Mouse (Mus musculus) lung, adult 2 months (tissue): ENCODE measurements around the gene Lhpp. TPM values are rescaled to one million over a fixed set of nuclear protein-coding genes. Genes with fewer than 3 reads are reported as not detected.

Experiments used
- DNase-seq: peaks from one replicate; pipeline ENCODE4 v3.0.0; 2022
- H3K4me1 ChIP-seq: fragments of 200-500 bp; 2 replicates; pipeline ENCODE4 v1.6.1; 2011; ENCODE audit warnings: low read length; ENCODE audit not compliant: control insufficient read depth, insufficient read depth
- H3K4me3 ChIP-seq: fragments of 200-500 bp; replicated peaks from 2 replicates; pipeline ENCODE3; 2011; ENCODE audit warnings: low read depth, mild to moderate bottlenecking, control low read depth, low read length; ENCODE audit errors: extremely low read depth
- CTCF ChIP-seq: fragments of 200-500 bp; IDR thresholded peaks from 2 replicates; pipeline ENCODE4 v1.5.1; 2011; ENCODE audit warnings: mild to moderate bottlenecking, low read length, control low read depth; ENCODE audit not compliant: insufficient read depth
- POLR2A ChIP-seq: fragments of 200-500 bp; IDR thresholded peaks from 2 replicates; pipeline ENCODE4 v1.6.1; 2011; ENCODE audit warnings: low read depth, mild to moderate bottlenecking, control low read depth, low read length, borderline replicate concordance; ENCODE audit errors: extremely low read depth
- WGBS: fragments of 180-500 bp; shearing (Covaris S2); methylation state at CpG from one replicate; pipeline ENCODE4 v1.1.7; 2018; 5-methylcytosine and 5-hydroxymethylcytosine counted together
- polyA plus RNA-seq: library from polyadenylated mRNA; depleted of rRNA; stranded (reverse); fragments of >200 nt; gene quantifications from 2 replicates; pipeline ENCODE4 v1.2.3, GENCODE M21; 2012

Lhpp gene
- polyA plus RNA-seq, 1 experiment: 17.1 TPM

GRCm38 (mm10) chr7:132576891-132577290, 33.5 kb upstream of the Lhpp start:
- no peak for DNase-seq
- 32% methylated on average over 4 of the region's 4 CpGs for WGBS
- H3K4me3 ChIP-seq: no peak overlapping the region
- TF ChIP-seq CTCF (no peak), POLR2A (no peak)
- peaks cover 4% of the 10 kb centered on the region for H3K4me1 ChIP-seq

DNA sequence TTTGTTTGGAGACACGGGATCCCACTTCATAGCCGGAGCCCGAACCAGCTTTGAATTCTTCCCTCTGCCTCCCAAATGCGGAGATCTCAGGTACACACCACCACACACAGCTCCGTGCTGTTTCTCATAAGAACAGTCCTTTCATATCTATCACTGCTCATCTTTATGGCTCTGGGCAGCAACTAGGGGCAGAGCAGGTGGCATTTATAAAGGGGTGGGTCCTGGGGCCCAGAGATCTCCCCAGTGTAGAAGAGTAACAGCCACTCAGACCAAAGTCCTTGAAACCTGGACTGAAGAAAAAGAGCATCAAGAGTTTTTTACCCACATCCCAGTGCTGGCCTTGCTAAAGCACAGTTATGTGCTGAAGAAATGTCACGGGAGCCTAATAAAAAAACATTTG, 29.9 kb upstream of the Lhpp start:
- Histone ChIP-seq H3K4me1 (peaks cover 4% of the 10 kb centered on the region), H3K4me3 (no peak overlapping the region)
- WGBS: 66% methylated on average over 6 of the region's 6 CpGs
- no peak for TF ChIP-seq POLR2A
- TF ChIP-seq CTCF: no peak
- DNase-seq: no peak

DNA sequence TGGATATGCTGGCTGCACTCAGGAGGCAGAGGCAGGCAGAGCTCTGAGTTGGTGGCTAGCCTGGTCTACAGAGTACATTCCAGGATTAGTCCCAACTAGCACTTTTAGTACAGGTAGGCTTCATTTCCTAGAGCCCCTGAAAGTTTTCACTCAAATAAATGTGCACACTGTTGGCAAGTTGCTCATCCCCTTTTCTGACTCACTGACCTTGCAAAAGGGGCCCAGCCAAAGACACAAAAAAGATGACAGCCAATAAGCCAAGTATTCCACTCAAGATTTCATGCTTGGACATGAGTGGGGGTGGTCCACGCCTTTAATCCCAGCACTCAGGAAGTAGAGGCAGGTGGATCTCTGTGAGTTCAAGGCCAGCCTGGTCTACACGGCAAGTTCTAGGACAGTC, 29.0 kb upstream of the Lhpp start:
- TF ChIP-seq POLR2A (no peak), CTCF (no peak)
- 90% methylated on average over 2 of the region's 2 CpGs for WGBS
- no peak overlapping the region for H3K4me3 ChIP-seq
- DNase-seq: no peak
- peaks cover 3% of the 10 kb centered on the region for H3K4me1 ChIP-seq

DNA sequence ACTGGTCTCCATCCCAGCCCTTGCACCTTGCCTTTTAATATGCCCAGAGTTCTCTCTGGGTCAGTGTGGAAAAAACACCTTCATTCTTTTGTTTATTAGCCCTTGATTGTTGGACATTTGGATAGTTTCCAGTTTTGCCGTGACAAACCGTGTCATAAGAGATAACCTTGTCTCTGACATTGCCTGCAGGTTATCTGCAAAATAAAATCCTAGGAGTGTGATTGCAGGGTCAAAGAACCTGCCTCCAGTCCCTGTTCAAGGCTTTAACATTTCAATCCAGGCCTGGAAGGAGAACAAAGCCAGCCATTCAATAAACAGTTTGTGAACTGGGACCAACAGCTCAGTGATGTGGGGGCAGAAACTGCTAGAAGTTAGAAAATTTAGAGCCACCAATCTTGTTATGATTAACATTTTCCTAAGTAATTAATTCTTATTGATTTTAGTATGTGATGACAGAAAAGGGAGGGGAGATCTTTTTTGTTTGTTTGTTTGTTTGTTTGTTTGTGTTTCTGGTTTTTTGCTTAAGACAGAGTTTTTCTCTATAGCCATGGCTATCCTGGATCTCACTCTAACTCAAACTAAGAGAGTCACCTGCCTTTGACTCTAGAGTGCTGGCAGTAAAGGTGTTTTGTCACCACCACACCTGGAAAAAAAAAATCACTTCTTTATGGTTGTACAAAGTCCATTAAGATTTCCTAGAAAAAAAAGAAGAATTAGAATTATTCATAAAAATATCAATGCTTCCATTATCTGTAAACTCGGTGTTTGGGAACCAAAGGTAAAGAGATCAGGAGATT, 24.5 kb upstream of the Lhpp start:
- WGBS: 50% methylated on average over 3 of the region's 3 CpGs
- H3K4me3 ChIP-seq: no peak overlapping the region
- DNase-seq: no peak
- H3K4me1 ChIP-seq: no peaks in the 10 kb centered on the region
- TF ChIP-seq POLR2A: no peak
- TF ChIP-seq CTCF: no peak

DNA sequence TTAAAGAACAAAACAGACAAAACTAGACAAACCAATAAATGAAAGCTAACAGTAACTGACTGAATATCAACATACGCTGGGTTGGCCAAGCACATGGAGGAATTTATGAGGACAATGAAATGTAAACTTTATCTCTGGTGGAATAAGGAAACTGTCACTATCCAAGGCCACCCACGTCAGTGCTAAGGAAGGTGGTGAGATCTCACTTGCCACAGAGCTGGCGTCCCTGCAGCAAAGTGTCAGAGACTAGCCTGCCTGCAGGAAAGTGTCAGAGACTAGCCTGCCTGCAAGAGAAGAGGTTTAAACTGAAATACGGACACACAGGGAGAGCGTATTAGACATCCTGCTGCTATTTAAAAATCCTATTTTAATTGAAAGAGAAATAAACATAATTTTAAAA, 23.3 kb upstream of the Lhpp start:
- TF ChIP-seq POLR2A: no peak
- no peak for TF ChIP-seq CTCF
- WGBS: 59% methylated on average over 5 of the region's 5 CpGs
- Histone ChIP-seq H3K4me3 (no peak overlapping the region), H3K4me1 (no peaks in the 10 kb centered on the region)
- DNase-seq: no peak

DNA sequence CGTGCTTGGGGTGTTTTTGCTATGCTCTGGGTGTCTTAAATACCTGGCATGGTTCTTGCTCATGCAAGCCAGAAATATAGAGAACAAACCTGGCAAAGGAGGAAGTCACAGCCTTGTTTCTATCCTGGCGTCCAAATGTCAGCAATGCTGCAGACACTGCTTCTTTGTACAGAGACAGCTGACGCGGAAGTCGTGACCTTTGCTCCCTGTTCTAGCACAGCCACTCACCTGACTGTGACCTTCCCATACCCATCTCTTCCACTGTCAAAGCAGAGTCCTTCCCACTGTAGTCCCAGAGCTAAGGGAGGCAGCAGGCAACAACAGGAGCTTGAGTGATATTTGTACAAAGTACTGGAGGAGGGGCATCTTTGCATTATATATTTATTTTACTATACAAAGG, 20.8 kb upstream of the Lhpp start:
- Histone ChIP-seq H3K4me1 (no peaks in the 10 kb centered on the region), H3K4me3 (no peak overlapping the region)
- TF ChIP-seq POLR2A: no peak
- WGBS: 64% methylated on average over 5 of the region's 5 CpGs
- no peak for DNase-seq

GRCm38 (mm10) chr7:132593762-132594161, 16.7 kb upstream of the Lhpp start:
- no peak for DNase-seq
- TF ChIP-seq CTCF (no peak), POLR2A (no peak)
- Histone ChIP-seq H3K4me1 (no peaks in the 10 kb centered on the region), H3K4me3 (no peak overlapping the region)
- WGBS: 79% methylated on average over 2 of the region's 2 CpGs

DNA sequence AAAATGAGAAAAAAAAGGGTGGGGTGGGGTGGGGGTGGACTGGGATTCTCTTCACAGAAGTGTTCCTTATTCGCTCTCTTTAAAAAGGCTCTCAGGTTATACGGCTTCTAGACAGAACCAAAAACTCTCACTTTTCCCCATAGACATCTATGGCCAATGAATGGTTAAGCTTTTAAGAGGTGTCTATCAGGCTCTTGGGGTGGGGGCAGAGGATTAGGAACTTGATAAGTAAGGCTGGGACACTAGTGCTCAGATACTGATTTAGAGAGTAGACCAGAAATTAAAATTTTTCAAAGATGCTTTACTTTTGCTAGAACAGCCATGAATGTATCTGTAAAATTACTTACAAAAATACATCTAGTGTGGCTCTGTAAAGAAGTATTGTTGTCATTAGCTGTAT, 16.1 kb upstream of the Lhpp start:
- WGBS: 97% methylated on average over 2 of the region's 2 CpGs
- DNase-seq: no peak
- H3K4me3 ChIP-seq: no peak overlapping the region
- no peaks in the 10 kb centered on the region for H3K4me1 ChIP-seq
- TF ChIP-seq CTCF (no peak), POLR2A (no peak)

DNA sequence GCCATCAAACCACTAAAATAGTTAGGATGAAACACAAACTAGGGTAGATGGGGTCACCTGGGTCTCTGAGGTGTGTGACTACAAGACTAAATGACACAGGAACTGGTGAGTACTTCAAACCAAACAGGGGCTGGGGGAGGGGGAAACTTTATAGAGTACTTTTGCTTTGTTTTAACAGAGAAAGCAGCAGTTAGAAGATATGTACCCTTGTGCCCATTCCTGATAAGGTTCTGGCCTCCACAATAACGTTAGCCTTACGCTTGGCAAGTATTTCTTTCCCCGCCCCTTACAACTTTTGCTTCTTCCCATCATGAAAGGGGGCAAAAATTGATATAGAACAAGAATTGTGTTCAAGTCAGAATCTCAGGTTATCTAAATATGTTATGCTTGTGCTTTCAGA, 14.7 kb upstream of the Lhpp start:
- no peak for TF ChIP-seq POLR2A
- no peak for TF ChIP-seq CTCF
- DNase-seq: no peak
- 82% methylated on average over 3 of the region's 3 CpGs for WGBS
- Histone ChIP-seq H3K4me3 (no peak overlapping the region), H3K4me1 (peaks cover 3% of the 10 kb centered on the region; the same call in 1 of the 2 replicates)

- DNase-seq: no peak
- H3K4me3 ChIP-seq: no peak overlapping the region
- 15% methylated on average over 26 of the region's 26 CpGs for WGBS
- TF ChIP-seq CTCF: no peak
- TF ChIP-seq POLR2A: no peak
- peaks cover 3% of the 10 kb centered on the region; the same call in 1 of the 2 replicates for H3K4me1 ChIP-seq
Measured at GRCm38 (mm10) chr7:132596557-132597250, 13.7 kb upstream of the Lhpp start.

- WGBS: 2% methylated on average over 59 of the region's 60 CpGs
- Histone ChIP-seq H3K4me3 (peak overlapping the region; percentile 31), H3K4me1 (peaks cover 3% of the 10 kb centered on the region; the same call in 1 of the 2 replicates)
- no peak for DNase-seq
- no peak for TF ChIP-seq POLR2A
- no peak for TF ChIP-seq CTCF
Measured at GRCm38 (mm10) chr7:132597251-132598041, 13.0 kb upstream of the Lhpp start.
